Mouse (Mus musculus) testis, adult 2 months (tissue): Measurements from ENCODE around the gene Bysl.

Source experiments
- CTCF ChIP-seq: fragments of 200-500 bp; IDR thresholded peaks from 2 replicates; pipeline ENCODE4 v1.5.1; 2012; ENCODE audit warnings: low read depth, mild to moderate bottlenecking, inconsistent platforms, low read length, moderate library complexity; ENCODE audit not compliant: control insufficient read depth, insufficient read depth, insufficient replicate concordance
- POLR2A ChIP-seq: fragments of 200-500 bp; IDR thresholded peaks from 2 replicates; pipeline ENCODE4 v1.6.1; 2012; ENCODE audit warnings: low read depth, mild to moderate bottlenecking, inconsistent platforms, low read length, moderate library complexity; ENCODE audit not compliant: control insufficient read depth

DNA sequence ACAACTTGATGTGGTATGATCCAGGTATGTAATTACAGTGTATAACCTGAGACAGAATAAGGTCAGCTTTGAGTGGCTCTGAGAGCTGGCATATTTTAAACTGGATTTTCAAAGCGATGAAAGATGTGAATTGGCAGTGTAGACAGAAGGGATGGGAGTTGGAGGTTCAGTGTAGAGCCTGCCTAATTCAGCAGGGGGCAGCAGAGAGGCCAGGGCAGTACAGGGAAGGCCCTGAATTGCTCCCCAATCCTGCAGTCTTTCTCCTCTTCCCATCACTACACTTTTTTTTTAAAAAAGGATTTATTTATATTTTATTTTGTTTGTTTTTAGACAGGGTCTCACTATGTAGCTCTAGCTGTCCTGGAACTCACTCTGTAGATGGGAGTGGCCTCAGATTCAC, 2.7 kb upstream of the Bysl start:
- no peak for TF ChIP-seq POLR2A
- TF ChIP-seq CTCF: peak; percentile 54; the same call in 1 of the 2 replicates
